Mouse (Mus musculus) lung, embryonic 16.5 days (tissue): ENCODE measurements at regions not wholly inside any gene's neighbourhood (a gene's known extent, or its start where the extent isn't known, plus 50 kb on each side); places are given as distances from the start of the nearest gene placed in this dataset.

ENCODE experiments used
- ATAC-seq: fragments of 200-750 bp; cut with Nextera tagmentation; 2 replicates; pipeline ENCODE4 v1.8.0; 2017; ENCODE audit warnings: low read depth, mild to moderate bottlenecking, moderate library complexity
- H3K27ac ChIP-seq: fragments of 300-500 bp; sonication (generic); 2 replicates; pipeline ENCODE4 v1.5.1; 2014; ENCODE audit warnings: mild to moderate bottlenecking, control low read depth, low read length
- H3K27me3 ChIP-seq: fragments of 300-500 bp; sonication (generic); 2 replicates; pipeline ENCODE4 v1.6.1; 2014; ENCODE audit warnings: low read depth, low read length, mixed read lengths; ENCODE audit not compliant: control insufficient read depth, insufficient read depth
- H3K36me3 ChIP-seq: fragments of 300-500 bp; sonication (generic); 2 replicates; pipeline ENCODE4 v1.6.1; 2014; ENCODE audit warnings: low read length; ENCODE audit not compliant: control insufficient read depth, insufficient read depth
- H3K4me1 ChIP-seq: fragments of 300-500 bp; sonication (generic); replicated peaks from 2 replicates; pipeline ENCODE4 v1.6.1; 2014; ENCODE audit warnings: low read length, mixed read lengths; ENCODE audit not compliant: control insufficient read depth, insufficient read depth
- H3K4me2 ChIP-seq: fragments of 300-500 bp; sonication (generic); 2 replicates; pipeline ENCODE4 v1.6.1; 2014; ENCODE audit warnings: low read depth, low read length, control low read depth
- H3K4me3 ChIP-seq: fragments of 300-500 bp; sonication (generic); 2 replicates; pipeline ENCODE4 v1.5.1; 2014; ENCODE audit warnings: mild to moderate bottlenecking, low read length, control low read depth
- H3K9ac ChIP-seq: fragments of 300-500 bp; sonication (generic); 2 replicates; pipeline ENCODE4 v1.6.1; 2014; ENCODE audit warnings: low read length, control low read depth
- H3K9me3 ChIP-seq: fragments of 300-500 bp; sonication (generic); 2 replicates; pipeline ENCODE4 v1.6.1; 2016; ENCODE audit warnings: low read length; ENCODE audit not compliant: control insufficient read depth
- WGBS: fragments of 180-500 bp; shearing (Covaris S2); extraction: QIAGEN DNeasy Blood & Tissue Kit; methylation state at CpG from one replicate; pipeline ENCODE4 v1.1.7; 2014; 5-methylcytosine and 5-hydroxymethylcytosine counted together

DNA sequence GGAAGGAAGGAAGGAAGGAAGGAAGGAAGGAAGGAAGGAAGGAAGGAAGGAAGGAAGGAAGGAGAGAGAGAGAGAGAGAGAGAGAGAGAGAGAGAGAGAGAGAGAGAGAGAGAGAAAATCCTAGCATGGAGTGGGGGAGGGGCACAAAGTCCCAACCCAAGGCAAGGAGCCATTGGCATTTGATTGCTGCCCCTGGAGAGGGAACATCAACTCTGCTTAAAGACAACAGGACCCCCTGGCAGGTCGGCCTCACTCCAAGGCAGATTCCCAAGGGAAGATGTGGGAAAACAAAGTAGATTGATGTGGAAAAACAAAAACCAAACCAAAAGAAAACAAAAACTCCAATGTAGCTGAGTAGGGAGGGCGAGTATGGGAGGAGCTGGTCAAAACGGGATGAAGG, 49.9 kb upstream of the Fzd10 start:
- Histone ChIP-seq H3K36me3 (no peaks in the 10 kb centered on the region), H3K4me2 (no peak overlapping the region), H3K9ac (no peak overlapping the region), H3K4me3 (no peak overlapping the region), H3K27ac (no peak overlapping the region), H3K9me3 (no peaks in the 10 kb centered on the region; the same call in 1 of the 2 replicates), H3K27me3 (peaks cover 14% of the 10 kb centered on the region), H3K4me1 (no peaks in the 10 kb centered on the region)
- ATAC-seq, result no peak
- 21% methylated on average over 3 of the region's 3 CpGs for WGBS

GRCm38 (mm10) chr5:128549811-128550210, 50.8 kb upstream of the Fzd10 start:
- no peak overlapping the region for H3K4me2 ChIP-seq
- peaks cover 14% of the 10 kb centered on the region for H3K27me3 ChIP-seq
- H3K36me3 ChIP-seq, result no peaks in the 10 kb centered on the region
- no peak overlapping the region for H3K4me3 ChIP-seq
- WGBS, result 87% methylated on average over 11 of the region's 11 CpGs
- H3K27ac ChIP-seq, result no peak overlapping the region
- no peaks in the 10 kb centered on the region; the same call in 1 of the 2 replicates for H3K9me3 ChIP-seq
- no peak for ATAC-seq
- no peaks in the 10 kb centered on the region for H3K4me1 ChIP-seq
- H3K9ac ChIP-seq, result no peak overlapping the region

DNA sequence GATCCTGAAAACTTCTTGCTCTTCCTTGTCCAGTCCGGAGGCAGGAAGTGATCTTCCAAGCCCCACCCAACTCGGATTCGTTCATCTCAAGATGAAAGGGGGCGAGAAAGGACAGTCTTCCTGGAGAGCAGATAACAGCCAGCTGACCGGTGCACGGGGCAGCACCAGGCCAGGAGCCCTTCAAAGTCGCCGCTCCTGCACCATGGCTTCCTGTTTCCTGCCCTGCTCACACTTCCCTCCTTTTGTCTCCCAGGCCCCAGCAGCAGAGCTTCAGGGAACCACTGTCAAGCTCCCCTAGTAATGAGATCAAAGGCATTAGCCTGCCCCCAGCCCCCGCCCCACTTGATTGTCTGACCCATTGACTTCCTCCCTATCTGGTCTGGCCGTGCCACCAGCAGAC, 58.6 kb upstream of the Fzd10 start:
- Histone ChIP-seq H3K9me3 (no peaks in the 10 kb centered on the region), H3K9ac (no peak overlapping the region), H3K36me3 (no peaks in the 10 kb centered on the region), H3K4me2 (peak overlapping the region; percentile 41), H3K27me3 (no peaks in the 10 kb centered on the region), H3K27ac (peak overlapping the region; percentile 60), H3K4me3 (no peak overlapping the region), H3K4me1 (no peaks in the 10 kb centered on the region)
- ATAC-seq, result peak; percentile 87
- WGBS, result 6% methylated on average over 10 of the region's 10 CpGs

GRCm38 (mm10) chr5:128538646-128539045, 62.0 kb upstream of the Fzd10 start:
- no peak overlapping the region for H3K9ac ChIP-seq
- H3K36me3 ChIP-seq, result no peaks in the 10 kb centered on the region
- H3K4me1 ChIP-seq, result no peaks in the 10 kb centered on the region
- H3K9me3 ChIP-seq, result no peaks in the 10 kb centered on the region
- no peak overlapping the region for H3K27ac ChIP-seq
- no peak overlapping the region for H3K4me2 ChIP-seq
- 81% methylated on average over 5 of the region's 5 CpGs for WGBS
- no peak for ATAC-seq
- no peaks in the 10 kb centered on the region for H3K27me3 ChIP-seq
- H3K4me3 ChIP-seq, result no peak overlapping the region

- H3K9me3 ChIP-seq, result no peaks in the 10 kb centered on the region
- no peak overlapping the region for H3K9ac ChIP-seq
- H3K27me3 ChIP-seq, result no peaks in the 10 kb centered on the region
- no peak overlapping the region for H3K4me3 ChIP-seq
- no peaks in the 10 kb centered on the region for H3K4me1 ChIP-seq
- H3K36me3 ChIP-seq, result no peaks in the 10 kb centered on the region
- peak overlapping the region; percentile 13; the same call in 1 of the 2 replicates for H3K4me2 ChIP-seq
- ATAC-seq, result no peak
- WGBS, result 51% methylated on average over 12 of the region's 12 CpGs
- no peak overlapping the region for H3K27ac ChIP-seq
Observed at GRCm38 (mm10) chr5:128537218-128537617, 63.4 kb upstream of the Fzd10 start.

DNA sequence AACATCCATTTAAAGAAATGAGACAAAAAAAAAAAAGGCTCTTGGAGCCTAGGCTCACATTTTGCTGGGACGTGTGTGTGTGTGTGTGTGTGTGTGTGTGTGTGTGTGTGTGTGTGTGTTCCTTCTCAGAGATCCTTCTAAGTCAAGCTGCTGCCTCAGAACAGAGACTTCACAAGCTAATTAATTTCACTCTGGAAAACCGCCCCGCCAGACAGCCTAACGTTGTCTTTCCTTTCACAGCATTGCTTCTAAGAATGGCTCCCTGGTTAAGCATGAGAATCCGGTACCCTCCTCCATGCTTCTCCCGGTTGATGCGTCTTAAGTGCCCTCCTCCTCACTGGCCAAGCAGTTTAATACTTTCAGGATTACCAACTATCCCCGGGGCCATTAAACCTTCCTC, 64.3 kb upstream of the Fzd10 start:
- no peak for ATAC-seq
- no peak overlapping the region for H3K4me3 ChIP-seq

GRCm38 (mm10) chr5:128527241-128527640, 73.4 kb upstream of the Fzd10 start:
- no peaks in the 10 kb centered on the region for H3K36me3 ChIP-seq
- H3K9ac ChIP-seq, result no peak overlapping the region
- H3K4me3 ChIP-seq, result no peak overlapping the region
- H3K27me3 ChIP-seq, result no peaks in the 10 kb centered on the region
- no peak for ATAC-seq
- WGBS, result 34% methylated on average over 6 of the region's 9 CpGs
- H3K4me2 ChIP-seq, result no peak overlapping the region
- no peaks in the 10 kb centered on the region for H3K9me3 ChIP-seq
- no peak overlapping the region for H3K27ac ChIP-seq
- peaks cover 3% of the 10 kb centered on the region; the same call in 1 of the 2 replicates for H3K4me1 ChIP-seq

More for the DNA sequence above, 64.3 kb upstream of the Fzd10 start:
- Histone ChIP-seq H3K36me3 (no peaks in the 10 kb centered on the region), H3K27me3 (no peaks in the 10 kb centered on the region), H3K9ac (no peak overlapping the region), H3K9me3 (no peaks in the 10 kb centered on the region), H3K4me2 (0 out of 2 replicates have a peak overlapping the region, but pooled peaks have one; percentile 13), H3K27ac (no peak overlapping the region), H3K4me1 (no peaks in the 10 kb centered on the region)
- WGBS, result 42% methylated on average over 8 of the region's 8 CpGs

DNA sequence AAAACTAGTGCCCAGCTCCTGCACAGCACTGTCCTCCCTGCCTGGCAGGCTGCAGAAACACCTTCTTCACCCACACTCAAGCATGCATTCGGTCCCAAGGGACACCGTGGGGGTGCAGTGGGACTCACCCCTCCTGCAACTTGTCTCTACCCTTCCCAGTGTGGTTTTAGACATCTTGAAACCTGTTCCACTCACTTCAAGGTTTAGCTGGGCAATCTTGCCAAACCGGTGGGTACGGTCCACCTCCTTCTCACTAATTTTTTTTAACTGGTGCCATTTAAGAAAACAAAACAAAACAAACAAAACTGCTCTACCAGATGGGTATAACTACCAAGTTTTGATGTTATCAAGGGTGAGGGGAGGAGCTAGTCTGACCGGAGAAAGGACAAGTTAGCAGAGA, 74.2 kb upstream of the Fzd10 start:
- Histone ChIP-seq H3K9me3 (no peaks in the 10 kb centered on the region), H3K27me3 (no peaks in the 10 kb centered on the region), H3K36me3 (no peaks in the 10 kb centered on the region), H3K9ac (no peak overlapping the region), H3K4me1 (peaks cover 3% of the 10 kb centered on the region; the same call in 1 of the 2 replicates), H3K4me3 (no peak overlapping the region), H3K4me2 (no peak overlapping the region), H3K27ac (no peak overlapping the region)
- 64% methylated on average over 5 of the region's 5 CpGs for WGBS
- ATAC-seq, result no peak

GRCm38 (mm10) chr5:128524377-128525280, 76.0 kb upstream of the Fzd10 start:
- no peak overlapping the region for H3K4me3 ChIP-seq
- no peak overlapping the region for H3K27ac ChIP-seq
- 14% methylated on average over 26 of the region's 26 CpGs for WGBS
- H3K4me1 ChIP-seq, result peaks cover 3% of the 10 kb centered on the region; the same call in 1 of the 2 replicates
- H3K9me3 ChIP-seq, result no peaks in the 10 kb centered on the region
- H3K27me3 ChIP-seq, result no peaks in the 10 kb centered on the region
- ATAC-seq, result peak; percentile 53; the same call in 1 of the 2 replicates
- H3K36me3 ChIP-seq, result no peaks in the 10 kb centered on the region
- no peak overlapping the region for H3K4me2 ChIP-seq
- H3K9ac ChIP-seq, result no peak overlapping the region
